Mouse (Mus musculus): ENCODE measurements around the gene 1700028J19Rik. TPM values are rescaled to one million over a fixed set of nuclear protein-coding genes. Genes with fewer than 3 reads are reported as not detected.

The 1700028J19Rik gene
- polyA plus RNA-seq (2012; rRNA removed) = 2.1 TPM in 2 replicates

GRCm38 (mm10) chr7:44246055-44246983, at the start of gene 1700028J19Rik, which contains the start of gene 2410002F23Rik:
Gene 1700028J19Rik, minus strand, starts transcription at chr7:44246695.
Gene 2410002F23Rik, plus strand, starts transcription at chr7:44246722.
- DNase-seq (ENCODE audit: extremely low spot score in 1 of 2, low spot score in 1 of 2) = peak; percentile 83 to 92

GRCm38 (mm10) chr7:44291418-44291817, 44.9 kb upstream of the 1700028J19Rik start:
- DNase-seq (ENCODE audit: extremely low spot score in 1 of 2, low spot score in 1 of 2) = no peak

GRCm38 (mm10) chr7:44290986-44291385, 44.5 kb upstream of the 1700028J19Rik start:
- DNase-seq (ENCODE audit: extremely low spot score in 1 of 2, low spot score in 1 of 2) = no peak

GRCm38 (mm10) chr7:44287760-44288159, 41.3 kb upstream of the 1700028J19Rik start:
- no peak for DNase-seq (ENCODE audit: extremely low spot score in 1 of 2, low spot score in 1 of 2)

- peak in 1 of 2 experiments; percentile 22 for DNase-seq (ENCODE audit: extremely low spot score in 1 of 2, low spot score in 1 of 2)
These were observed 35.1 kb upstream of the 1700028J19Rik start for GRCm38 (mm10) chr7:44281586-44281985.

- DNase-seq (ENCODE audit: extremely low spot score in 1 of 2, low spot score in 1 of 2) = no peak
These were observed 34.5 kb upstream of the 1700028J19Rik start for GRCm38 (mm10) chr7:44280959-44281358.

- DNase-seq (ENCODE audit: extremely low spot score in 1 of 2, low spot score in 1 of 2) = peak; percentile 31 to 83
These were observed 30.7 kb upstream of the 1700028J19Rik start for GRCm38 (mm10) chr7:44277250-44277622.

GRCm38 (mm10) chr7:44276461-44277249, 30.2 kb upstream of the 1700028J19Rik start:
- no peak for DNase-seq (ENCODE audit: extremely low spot score in 1 of 2, low spot score in 1 of 2)

GRCm38 (mm10) chr7:44275546-44275945, 29.1 kb upstream of the 1700028J19Rik start:
- DNase-seq (ENCODE audit: extremely low spot score in 1 of 2, low spot score in 1 of 2) = no peak

GRCm38 (mm10) chr7:44274096-44274495, 27.6 kb upstream of the 1700028J19Rik start:
- no peak for DNase-seq (ENCODE audit: extremely low spot score in 1 of 2, low spot score in 1 of 2)

GRCm38 (mm10) chr7:44273446-44273845, 27.0 kb upstream of the 1700028J19Rik start:
- no peak for DNase-seq (ENCODE audit: extremely low spot score in 1 of 2, low spot score in 1 of 2)

- DNase-seq (ENCODE audit: extremely low spot score in 1 of 2, low spot score in 1 of 2) = no peak
These were observed 26.1 kb upstream of the 1700028J19Rik start for GRCm38 (mm10) chr7:44272546-44272945.

- DNase-seq (ENCODE audit: extremely low spot score in 1 of 2, low spot score in 1 of 2) = peak in 1 of 2 experiments; percentile 40
These were observed 24.8 kb upstream of the 1700028J19Rik start for GRCm38 (mm10) chr7:44271309-44271708.

GRCm38 (mm10) chr7:44269397-44269796, 22.9 kb upstream of the 1700028J19Rik start:
- no peak for DNase-seq (ENCODE audit: extremely low spot score in 1 of 2, low spot score in 1 of 2)

- no peak for DNase-seq (ENCODE audit: extremely low spot score in 1 of 2, low spot score in 1 of 2)
These were observed 21.6 kb upstream of the 1700028J19Rik start for GRCm38 (mm10) chr7:44268117-44268516.

GRCm38 (mm10) chr7:44262791-44263643, 16.5 kb upstream of the 1700028J19Rik start:
- peak; percentile 90 to 100 for DNase-seq (ENCODE audit: extremely low spot score in 1 of 2, low spot score in 1 of 2)

GRCm38 (mm10) chr7:44261147-44261546, 14.7 kb upstream of the 1700028J19Rik start, which contains the start of gene Gm15517:
Gene Gm15517, plus strand, starts transcription at chr7:44261447.
- no peak for DNase-seq (ENCODE audit: extremely low spot score in 1 of 2, low spot score in 1 of 2)

GRCm38 (mm10) chr7:44260410-44260809, 13.9 kb upstream of the 1700028J19Rik start:
- no peak for DNase-seq (ENCODE audit: extremely low spot score in 1 of 2, low spot score in 1 of 2)

- DNase-seq (ENCODE audit: extremely low spot score in 1 of 2, low spot score in 1 of 2) = no peak
These were observed 10.8 kb upstream of the 1700028J19Rik start, which contains the start of gene Acp4 for GRCm38 (mm10) chr7:44257278-44257677. Gene Acp4, minus strand, starts transcription at chr7:44257378.

GRCm38 (mm10) chr7:44254930-44255329, 8.4 kb upstream of the 1700028J19Rik start:
- DNase-seq (ENCODE audit: extremely low spot score in 1 of 2, low spot score in 1 of 2) = no peak

Measured in frontal cortex, adult 2 months (tissue).